Mouse (Mus musculus): ENCODE data around the gene Ttll13. TPM values are rescaled to one million over a fixed set of nuclear protein-coding genes. Genes with fewer than 3 reads are reported as not detected.

The Ttll13 gene
- polyA plus RNA-seq, 1 experiment from 2014 or later: 0.61 TPM

GRCm38 (mm10) chr7:80216566-80216965 lies 29.6 kb upstream of the Ttll13 start:
- ATAC-seq: no peak
- 79% methylated on average over 8 of the region's 8 CpGs for WGBS (ENCODE audit: insufficient replicate concordance)

GRCm38 (mm10) chr7:80218666-80219065 lies 27.5 kb upstream of the Ttll13 start:
- Histone ChIP-seq H3K9me3 (replicated peaks) (no peaks in the 10 kb centered on the region), H3K27ac (no peak overlapping the region), H3K9ac (no peak overlapping the region), H3K4me2 (no peak overlapping the region), H3K36me3 (peaks cover 99% of the 10 kb centered on the region), H3K4me1 (peaks cover 21% of the 10 kb centered on the region), H3K4me3 (no peak overlapping the region), H3K27me3 (replicated peaks) (no peaks in the 10 kb centered on the region)
- WGBS (ENCODE audit: insufficient replicate concordance): 86% methylated on average over 9 of the region's 9 CpGs
- ATAC-seq: no peak

More at GRCm38 (mm10) chr7:80216566-80216965, 29.6 kb upstream of the Ttll13 start:
- Histone ChIP-seq H3K27me3 (replicated peaks) (no peaks in the 10 kb centered on the region), H3K27ac (no peak overlapping the region), H3K4me2 (no peak overlapping the region), H3K9me3 (replicated peaks) (no peaks in the 10 kb centered on the region), H3K9ac (no peak overlapping the region), H3K4me3 (no peak overlapping the region), H3K4me1 (peaks cover 40% of the 10 kb centered on the region), H3K36me3 (peaks cover 99% of the 10 kb centered on the region)

- Histone ChIP-seq H3K4me1 (peaks cover 6% of the 10 kb centered on the region), H3K9ac (no peak overlapping the region), H3K4me3 (no peak overlapping the region), H3K27me3 (replicated peaks) (no peaks in the 10 kb centered on the region), H3K27ac (no peak overlapping the region), H3K9me3 (replicated peaks) (no peaks in the 10 kb centered on the region), H3K36me3 (peaks cover 99% of the 10 kb centered on the region), H3K4me2 (no peak overlapping the region)
- ATAC-seq: no peak
- 90% methylated on average over 9 of the region's 9 CpGs for WGBS (ENCODE audit: insufficient replicate concordance)
Measured at GRCm38 (mm10) chr7:80220237-80220797, 25.9 kb upstream of the Ttll13 start.

GRCm38 (mm10) chr7:80221179-80221750 lies 24.9 kb upstream of the Ttll13 start:
- Histone ChIP-seq H3K9me3 (replicated peaks) (no peaks in the 10 kb centered on the region), H3K36me3 (peaks cover 99% of the 10 kb centered on the region), H3K4me1 (no peaks in the 10 kb centered on the region), H3K27me3 (replicated peaks) (no peaks in the 10 kb centered on the region), H3K27ac (no peak overlapping the region), H3K4me3 (no peak overlapping the region), H3K9ac (no peak overlapping the region), H3K4me2 (no peak overlapping the region)
- WGBS (ENCODE audit: insufficient replicate concordance): 88% methylated on average over 4 of the region's 4 CpGs
- no peak for ATAC-seq

- no peak for ATAC-seq
- H3K27me3 ChIP-seq (replicated peaks): no peaks in the 10 kb centered on the region
- no peaks in the 10 kb centered on the region for H3K9me3 ChIP-seq (replicated peaks)
- peaks cover 34% of the 10 kb centered on the region for H3K4me1 ChIP-seq
- H3K4me3 ChIP-seq: no peak overlapping the region
- H3K4me2 ChIP-seq: no peak overlapping the region
- no peak overlapping the region for H3K9ac ChIP-seq
- H3K27ac ChIP-seq: peak overlapping the region; percentile 0; the same call in 1 of the 2 replicates
- H3K36me3 ChIP-seq: peaks cover 79% of the 10 kb centered on the region
- WGBS (ENCODE audit: insufficient replicate concordance): 78% methylated on average over 4 of the region's 4 CpGs
Measured at GRCm38 (mm10) chr7:80227065-80227464, 19.1 kb upstream of the Ttll13 start.

GRCm38 (mm10) chr7:80230196-80230595 lies 16.0 kb upstream of the Ttll13 start:
- Histone ChIP-seq H3K4me2 (peak overlapping the region; percentile 95; the same call in 1 of the 2 replicates), H3K9me3 (replicated peaks) (no peaks in the 10 kb centered on the region), H3K4me1 (peaks cover 53% of the 10 kb centered on the region), H3K4me3 (no peak overlapping the region), H3K27me3 (replicated peaks) (no peaks in the 10 kb centered on the region), H3K36me3 (peaks cover 48% of the 10 kb centered on the region), H3K9ac (0 out of 2 replicates have a peak overlapping the region, but pooled peaks have one; percentile 88), H3K27ac (peak overlapping the region; percentile 32; the same call in 1 of the 2 replicates)
- WGBS (ENCODE audit: insufficient replicate concordance): 64% methylated on average over 6 of the region's 6 CpGs
- ATAC-seq: no peak

- Histone ChIP-seq H3K4me3 (peak overlapping the region; percentile 83), H3K36me3 (peaks cover 33% of the 10 kb centered on the region), H3K27ac (peak overlapping the region; percentile 93), H3K4me1 (peaks cover 59% of the 10 kb centered on the region), H3K27me3 (replicated peaks) (no peaks in the 10 kb centered on the region), H3K4me2 (peak overlapping the region; percentile 95), H3K9ac (peak overlapping the region; percentile 88), H3K9me3 (replicated peaks) (no peaks in the 10 kb centered on the region)
- peak; percentile 38 for ATAC-seq
- under 1% methylated on average over 29 of the region's 29 CpGs for WGBS (ENCODE audit: insufficient replicate concordance)
Measured at GRCm38 (mm10) chr7:80231971-80232488, 14.1 kb upstream of the Ttll13 start.

GRCm38 (mm10) chr7:80232489-80233029 lies 13.6 kb upstream of the Ttll13 start, which contains the start of the genes Cib1 and Gdpgp1:
Gene Cib1 (minus strand): TSS chr7:80232813.
Gene Gdpgp1 (plus strand): TSS chr7:80232865.
- 3% methylated on average over 55 of the region's 56 CpGs for WGBS (ENCODE audit: insufficient replicate concordance)
- peaks cover 59% of the 10 kb centered on the region for H3K4me1 ChIP-seq
- peak within 1 kb of the TSS; percentile 83 for H3K4me3 ChIP-seq
- H3K36me3 ChIP-seq: peaks cover 30% of the 10 kb centered on the region
- no peaks in the 10 kb centered on the region for H3K9me3 ChIP-seq (replicated peaks)
- peak within 1 kb of the TSS; percentile 88 for H3K9ac ChIP-seq
- H3K4me2 ChIP-seq: peak within 1 kb of the TSS; percentile 95
- peak; percentile 99 for ATAC-seq
- H3K27ac ChIP-seq: peak within 1 kb of the TSS; percentile 93
- no peaks in the 10 kb centered on the region for H3K27me3 ChIP-seq (replicated peaks)

GRCm38 (mm10) chr7:80233799-80234198 lies 12.4 kb upstream of the Ttll13 start:
- H3K4me2 ChIP-seq: peak overlapping the region; percentile 95
- WGBS (ENCODE audit: insufficient replicate concordance): 36% methylated on average over 9 of the region's 9 CpGs
- no peaks in the 10 kb centered on the region for H3K27me3 ChIP-seq (replicated peaks)
- no peaks in the 10 kb centered on the region for H3K9me3 ChIP-seq (replicated peaks)
- peak overlapping the region; percentile 83 for H3K4me3 ChIP-seq
- H3K9ac ChIP-seq: peak overlapping the region; percentile 75
- H3K27ac ChIP-seq: peak overlapping the region; percentile 45; the same call in 1 of the 2 replicates
- H3K4me1 ChIP-seq: peaks cover 55% of the 10 kb centered on the region
- no peak for ATAC-seq
- peaks cover 30% of the 10 kb centered on the region for H3K36me3 ChIP-seq

- H3K36me3 ChIP-seq: peaks cover 40% of the 10 kb centered on the region
- peaks cover 21% of the 10 kb centered on the region for H3K4me1 ChIP-seq
- no peaks in the 10 kb centered on the region for H3K27me3 ChIP-seq (replicated peaks)
- H3K9ac ChIP-seq: no peak overlapping the region
- no peak for ATAC-seq
- no peak overlapping the region for H3K27ac ChIP-seq
- H3K4me3 ChIP-seq: no peak overlapping the region
- H3K4me2 ChIP-seq: no peak overlapping the region
- no peaks in the 10 kb centered on the region for H3K9me3 ChIP-seq (replicated peaks)
- WGBS (ENCODE audit: insufficient replicate concordance): 83% methylated on average over 10 of the region's 10 CpGs
Measured at GRCm38 (mm10) chr7:80238542-80238941, 7.6 kb upstream of the Ttll13 start.

- Histone ChIP-seq H3K27ac (no peak overlapping the region), H3K9ac (no peak overlapping the region), H3K9me3 (replicated peaks) (no peaks in the 10 kb centered on the region), H3K27me3 (replicated peaks) (no peaks in the 10 kb centered on the region), H3K36me3 (peaks cover 40% of the 10 kb centered on the region), H3K4me2 (no peak overlapping the region), H3K4me1 (peaks cover 9% of the 10 kb centered on the region), H3K4me3 (no peak overlapping the region)
- WGBS (ENCODE audit: insufficient replicate concordance): 70% methylated on average over 4 of the region's 4 CpGs
- no peak for ATAC-seq
Measured at GRCm38 (mm10) chr7:80241661-80242060, 4.5 kb upstream of the Ttll13 start.

- Histone ChIP-seq H3K36me3 (peaks cover 13% of the 10 kb centered on the region), H3K4me3 (no peak overlapping the region), H3K9ac (no peak overlapping the region), H3K4me1 (peaks cover 17% of the 10 kb centered on the region), H3K4me2 (no peak overlapping the region), H3K9me3 (replicated peaks) (no peaks in the 10 kb centered on the region), H3K27me3 (replicated peaks) (no peaks in the 10 kb centered on the region), H3K27ac (no peak overlapping the region)
- WGBS (ENCODE audit: insufficient replicate concordance): 92% methylated on average over 4 of the region's 4 CpGs
- no peak for ATAC-seq
Measured at GRCm38 (mm10) chr7:80244851-80245250, 1.3 kb upstream of the Ttll13 start.

Measured in liver, embryonic 12.5 days (tissue).